Mouse (Mus musculus): ENCODE measurements around the gene Ralbp1.

- no peak for TF ChIP-seq GATA1 (IDR thresholded peaks at IDR 0.05; ENCODE audit: low read length)
- TF ChIP-seq TAL1 (IDR thresholded peaks at IDR 0.05; ENCODE audit: low read length): no peak
These were observed 83.6 kb downstream of the Ralbp1 start for GRCm38 (mm10) chr17:65802026-65802425.

Data from erythroblast, embryonic 14.5 days (primary cell).